Mouse (Mus musculus): ENCODE measurements around the gene Dgkd. TPM values are rescaled to one million over a fixed set of nuclear protein-coding genes. Genes with fewer than 3 reads are reported as not detected.
A peak's percentile ranks its signal among the peaks of the same experiment; 100 is the strongest.

Dgkd gene
- total and polyA plus RNA-seq, 3 experiments: 29.5 to 135 (median 39.5) TPM

GRCm38 (mm10) chr1:87882554-87882953 is 29.5 kb downstream of the Dgkd start (continued):
- peak in 1 of 2 experiments; percentile 52; a peak in 1 of 4 replicates for TF ChIP-seq EP300 (IDR thresholded peaks at IDR 0.05; ENCODE audit: low read depth in 1 of 2, low read length in 2 of 2)
- no peak for TF ChIP-seq POLR2AphosphoS2 (IDR thresholded peaks at IDR 0.05; ENCODE audit: low read length)
- no peak for TF ChIP-seq MAZ (IDR thresholded peaks at IDR 0.05; ENCODE audit: low read depth, low read length)
- TF ChIP-seq POLR2AphosphoS5 (IDR thresholded peaks at IDR 0.05; ENCODE audit: borderline replicate concordance, low read depth, low read length): no peak
- no peak for TF ChIP-seq MAX (IDR thresholded peaks at IDR 0.05; ENCODE audit: low read length)
- TF ChIP-seq HCFC1 (IDR thresholded peaks at IDR 0.05; ENCODE audit: low read depth, low read length): no peak
- no peak for TF ChIP-seq CHD1 (IDR thresholded peaks at IDR 0.05; ENCODE audit: low read depth, low read length)

GRCm38 (mm10) chr1:87890960-87891359 is 37.9 kb downstream of the Dgkd start:
- Histone ChIP-seq H3K27ac (ENCODE audit: control insufficient read depth, low read depth, low read length) (no peak overlapping the region), H3K79me2 (ENCODE audit: control insufficient read depth, insufficient read depth, low read length, poor library complexity) (0 out of 2 replicates have a peak, but pooled peaks cover 2% of the 10 kb centered on the region), H3K9me3 (replicated peaks; ENCODE audit: insufficient read depth, low read length) (no peaks in the 10 kb centered on the region), H3K36me3 (ENCODE audit: control insufficient read depth in 1 of 2, insufficient read depth in 2 of 2, low read length in 2 of 2) (peaks cover 4 to 8% of the 10 kb centered on the region in 2 experiments), H3K4me1 (ENCODE audit: control insufficient read depth in 1 of 2, insufficient read depth in 2 of 2, low read length in 2 of 2) (no peaks in the 10 kb centered on the region), H3K4me3 (ENCODE audit: control insufficient read depth in 1 of 2, insufficient read depth in 1 of 2, low read depth in 2 of 2, low read length in 2 of 2) (no peak overlapping the region), H3K27me3 (ENCODE audit: control insufficient read depth in 1 of 2, insufficient read depth in 2 of 2, low read length in 2 of 2) (no peaks in the 10 kb centered on the region), H3K9ac (ENCODE audit: control insufficient read depth, low read depth, low read length, poor library complexity, severe bottlenecking) (no peak overlapping the region)
- TF ChIP-seq GABPA (IDR thresholded peaks at IDR 0.05; ENCODE audit: low read depth, low read length) (no peak), EP300 (IDR thresholded peaks at IDR 0.05; ENCODE audit: low read depth in 1 of 2, low read length in 2 of 2) (no peak), GATA1 (IDR thresholded peaks at IDR 0.05; ENCODE audit: low read depth, low read length) (no peak), NRF1 (IDR thresholded peaks at IDR 0.05; ENCODE audit: insufficient read depth, low read depth, low read length, poor library complexity, severe bottlenecking) (no peak), HCFC1 (IDR thresholded peaks at IDR 0.05; ENCODE audit: low read depth, low read length) (no peak), MAX (IDR thresholded peaks at IDR 0.05; ENCODE audit: low read length) (no peak), SIN3A (IDR thresholded peaks at IDR 0.05; ENCODE audit: low read length) (no peak), POLR2A (IDR thresholded peaks at IDR 0.05; ENCODE audit: control insufficient read depth in 1 of 2, insufficient read depth in 1 of 2, low read depth in 1 of 2, low read length in 2 of 2, poor library complexity in 1 of 2) (no peak), BHLHE40 (IDR thresholded peaks at IDR 0.05; ENCODE audit: borderline replicate concordance, low read depth, low read length) (no peak), MAZ (IDR thresholded peaks at IDR 0.05; ENCODE audit: low read depth, low read length) (no peak)
- no peak for DNase-seq (ENCODE audit: low read depth, low spot score)

- H3K4me1 ChIP-seq (ENCODE audit: control insufficient read depth in 1 of 2, insufficient read depth in 2 of 2, low read length in 2 of 2): no peaks in the 10 kb centered on the region
- H3K9ac ChIP-seq (ENCODE audit: control insufficient read depth, low read depth, low read length, poor library complexity, severe bottlenecking): no peak overlapping the region
- H3K9me3 ChIP-seq (replicated peaks; ENCODE audit: insufficient read depth, low read length): no peaks in the 10 kb centered on the region
- TF ChIP-seq ELF1 (IDR thresholded peaks at IDR 0.05; ENCODE audit: low read depth, low read length) (no peak), MYC (IDR thresholded peaks at IDR 0.05; ENCODE audit: low read depth, low read length) (no peak), SMC3 (IDR thresholded peaks at IDR 0.05; ENCODE audit: low read depth, low read length) (no peak), TBP (IDR thresholded peaks at IDR 0.05; ENCODE audit: low read depth, low read length) (no peak)
- 0 out of 2 replicates have a peak, but pooled peaks cover 2% of the 10 kb centered on the region for H3K79me2 ChIP-seq (ENCODE audit: control insufficient read depth, insufficient read depth, low read length, poor library complexity)
- H3K27me3 ChIP-seq (ENCODE audit: control insufficient read depth in 1 of 2, insufficient read depth in 2 of 2, low read length in 2 of 2): no peaks in the 10 kb centered on the region
- H3K27ac ChIP-seq (ENCODE audit: control insufficient read depth, low read depth, low read length): no peak overlapping the region
- no peak overlapping the region for H3K4me3 ChIP-seq (ENCODE audit: control insufficient read depth in 1 of 2, insufficient read depth in 1 of 2, low read depth in 2 of 2, low read length in 2 of 2)
- peaks cover 4 to 9% of the 10 kb centered on the region in 2 experiments for H3K36me3 ChIP-seq (ENCODE audit: control insufficient read depth in 1 of 2, insufficient read depth in 2 of 2, low read length in 2 of 2)
- no peak for DNase-seq (ENCODE audit: low read depth, low spot score)
These were observed 38.5 kb downstream of the Dgkd start for GRCm38 (mm10) chr1:87891634-87892033.

Measured in MEL (cell line).